Mouse (Mus musculus): ENCODE measurements around the gene Gm42878. TPM values are rescaled to one million over a fixed set of nuclear protein-coding genes. Genes with fewer than 3 reads are reported as not detected.
"Not testable (repeated sequence)": the region's sequence is repeated elsewhere in the genome, so short reads cannot be mapped to it uniquely, and the experiment has no call there.

The Gm42878 gene
- total RNA-seq, 4 experiments from 2014 or later: not detected

DNA sequence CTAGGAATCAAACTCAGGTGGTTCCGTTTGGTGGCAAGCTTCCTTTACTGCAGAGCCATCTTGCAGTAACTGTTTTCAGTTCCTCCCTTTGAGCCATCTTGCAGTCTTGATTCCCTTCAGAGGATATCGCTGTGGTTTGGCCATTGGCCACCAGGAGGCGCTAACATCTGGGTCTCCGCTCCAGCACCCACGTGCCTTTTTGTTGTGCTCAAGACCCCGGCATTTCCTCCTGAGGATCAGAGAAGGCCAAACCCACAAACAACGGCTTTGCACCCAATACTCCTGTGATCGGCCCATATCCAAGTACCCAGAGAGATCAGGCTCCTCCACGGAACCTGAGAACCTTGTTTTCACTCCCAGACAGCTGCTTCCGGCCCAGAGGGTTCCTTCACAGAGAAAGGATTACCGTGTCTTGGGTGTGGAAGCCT lies 19.2 kb upstream of the Gm42878 start:
- DNase-seq (ENCODE audit: low spot score): peak; percentile 89

DNA sequence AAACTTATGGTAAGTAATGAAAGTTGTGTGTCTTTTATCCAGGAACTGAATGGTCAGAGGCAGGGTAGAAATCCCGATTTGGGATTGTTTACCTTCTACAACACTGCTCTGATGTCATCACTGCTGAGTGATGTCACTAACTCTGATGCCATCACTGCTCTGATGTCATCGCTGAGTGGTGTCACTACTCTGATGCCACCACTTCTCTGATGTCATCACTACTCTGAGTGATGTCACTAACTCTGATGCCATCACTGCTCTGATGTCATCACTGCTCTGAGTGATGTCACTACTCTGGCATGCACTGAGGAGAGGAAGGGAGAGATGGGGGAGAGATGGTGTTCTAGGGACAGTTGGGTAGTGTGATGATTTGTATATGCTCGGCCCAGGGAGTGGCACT lies 17.2 kb upstream of the Gm42878 start:
- DNase-seq (ENCODE audit: low spot score): no peak

DNA sequence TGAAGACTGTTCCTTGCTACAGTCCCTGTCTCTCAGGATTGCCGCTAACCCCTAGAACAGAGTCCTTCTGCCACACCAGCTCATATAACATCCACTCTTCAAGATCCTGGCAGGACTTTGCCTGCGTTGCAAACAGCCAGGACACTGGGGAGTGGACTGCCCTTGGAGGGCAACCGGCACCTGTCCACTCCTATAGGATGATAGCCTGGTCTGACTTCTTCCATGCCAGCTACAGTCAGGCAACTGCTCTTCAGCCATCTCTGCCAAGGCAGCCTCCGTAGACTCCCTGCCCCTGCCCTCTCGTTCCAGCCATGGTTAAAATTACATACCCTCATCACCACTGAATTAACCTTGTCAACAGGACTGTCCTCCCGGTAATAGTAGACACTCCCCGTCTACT lies 3.9 kb upstream of the Gm42878 start:
- no peak for DNase-seq (ENCODE audit: low spot score)

DNA sequence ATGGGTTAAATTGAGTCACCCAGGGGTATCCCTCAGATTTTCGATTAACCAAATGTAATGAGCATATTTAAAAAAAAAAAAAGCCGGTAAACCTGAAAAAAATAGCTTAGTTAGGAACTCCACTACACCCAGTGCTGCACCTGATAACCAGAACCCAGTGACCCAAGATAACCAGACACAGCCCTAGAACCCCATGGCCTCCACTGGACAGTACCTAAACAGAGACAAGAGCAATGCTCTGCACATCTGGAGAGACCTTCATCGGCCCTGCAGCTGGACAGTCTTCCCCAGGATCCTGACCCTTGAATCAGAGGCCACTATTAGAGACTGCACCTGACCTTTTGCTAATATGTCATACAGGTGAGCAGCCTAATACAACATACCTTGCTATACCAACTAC lies 1.8 kb upstream of the Gm42878 start:
- DNase-seq (ENCODE audit: low spot score): no peak

DNA sequence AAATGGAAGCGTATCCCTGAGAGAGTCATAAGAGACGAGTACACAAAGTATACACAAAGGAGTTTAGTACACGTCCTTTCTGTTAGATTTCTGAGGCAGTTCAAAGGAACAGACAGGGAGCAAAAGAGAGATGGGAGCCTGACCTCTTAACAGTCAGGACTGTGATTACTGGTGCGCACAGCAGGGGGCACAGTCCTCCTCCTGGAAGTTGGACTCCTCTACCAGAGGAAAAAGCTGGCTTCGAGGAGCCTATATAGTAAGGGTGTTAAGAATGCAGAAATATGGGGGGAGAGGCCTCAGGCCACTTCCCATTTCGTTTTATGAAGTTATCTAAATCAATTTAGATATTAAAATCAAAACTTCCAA lies 1.2 kb upstream of the Gm42878 start:
- DNase-seq (ENCODE audit: low spot score): no peak

DNA sequence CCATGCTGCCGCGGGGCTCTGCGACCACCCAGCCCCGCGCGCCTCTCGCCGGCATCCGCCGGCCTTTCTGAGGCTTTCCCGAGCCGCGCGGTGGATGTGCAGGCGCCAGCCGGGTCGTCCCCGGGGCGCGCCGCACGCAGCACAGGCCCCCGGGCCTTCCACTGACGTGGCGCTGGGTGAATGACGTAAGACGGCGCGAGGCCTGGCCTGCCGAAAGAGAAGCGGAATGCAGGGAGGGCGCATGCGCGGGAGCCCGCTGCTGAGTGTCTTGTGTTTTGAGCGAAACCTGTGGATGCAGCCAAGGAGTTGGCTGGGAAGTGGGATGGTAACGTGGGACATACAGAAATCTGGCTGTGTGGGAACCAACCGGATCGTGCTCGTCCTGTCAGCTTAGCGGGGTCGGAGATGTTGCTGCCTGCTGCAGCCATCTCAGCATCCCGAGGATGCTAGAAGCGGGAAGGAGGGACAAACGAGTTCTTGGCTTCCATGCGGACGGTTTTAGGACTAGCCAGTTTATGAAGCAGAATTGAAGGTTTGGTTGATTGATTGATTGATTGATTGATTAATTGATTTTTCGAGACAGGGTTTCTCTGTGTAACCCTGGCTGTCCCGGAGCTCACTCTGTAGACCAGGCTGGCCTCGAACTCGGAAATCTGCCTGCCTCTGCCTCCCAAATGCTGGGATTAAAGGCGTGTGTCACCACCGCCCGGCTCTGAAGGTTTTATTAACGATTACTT lies 679 bp upstream of the Gm42878 start, which contains the start of gene Mapkapk5:
Mapkapk5 (minus strand) TSS at position 113 of the 737 bp plus-strand sequence.
- peak; percentile 92 for DNase-seq (ENCODE audit: low spot score)

DNA sequence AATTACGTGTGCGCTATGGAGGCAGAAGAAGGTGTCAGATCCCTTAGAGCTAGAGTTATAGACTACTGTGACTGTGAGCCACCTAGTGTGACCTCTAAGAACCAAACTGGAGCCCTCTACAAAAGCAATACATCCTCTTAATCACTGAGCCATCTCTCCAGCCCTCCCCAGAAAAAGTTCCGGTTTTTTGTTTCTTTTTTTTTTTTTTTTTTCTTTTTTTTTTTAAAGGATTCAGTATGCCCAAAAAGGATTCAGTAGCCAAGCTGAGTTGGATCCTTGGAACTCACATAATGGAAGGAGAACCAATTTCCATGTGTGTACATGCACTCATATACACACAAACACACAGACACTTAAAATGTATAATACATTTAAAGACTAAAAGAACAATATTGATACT lies 1.9 kb downstream of the Gm42878 start:
- no peak for DNase-seq (ENCODE audit: low spot score)

DNA sequence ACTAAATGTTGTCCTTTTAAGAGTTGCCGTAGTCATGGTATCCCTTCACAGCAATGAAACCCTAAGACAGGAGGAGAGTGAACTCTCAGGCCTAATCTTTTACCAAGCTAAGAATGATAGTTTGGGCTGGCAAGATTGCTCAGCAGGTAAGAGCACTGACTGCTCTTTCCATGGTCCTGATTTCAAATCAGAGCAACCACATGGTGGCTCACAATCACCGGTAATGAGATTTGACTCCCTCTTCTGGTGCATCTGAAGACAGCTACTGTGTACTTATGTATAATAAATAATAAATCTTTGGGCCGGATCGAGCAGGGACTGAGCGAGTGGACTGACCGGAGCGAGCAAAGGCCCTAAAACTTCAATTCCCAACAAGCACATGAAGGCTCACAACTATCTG lies 4.0 kb downstream of the Gm42878 start:
- DNase-seq (ENCODE audit: low spot score): no peak

DNA sequence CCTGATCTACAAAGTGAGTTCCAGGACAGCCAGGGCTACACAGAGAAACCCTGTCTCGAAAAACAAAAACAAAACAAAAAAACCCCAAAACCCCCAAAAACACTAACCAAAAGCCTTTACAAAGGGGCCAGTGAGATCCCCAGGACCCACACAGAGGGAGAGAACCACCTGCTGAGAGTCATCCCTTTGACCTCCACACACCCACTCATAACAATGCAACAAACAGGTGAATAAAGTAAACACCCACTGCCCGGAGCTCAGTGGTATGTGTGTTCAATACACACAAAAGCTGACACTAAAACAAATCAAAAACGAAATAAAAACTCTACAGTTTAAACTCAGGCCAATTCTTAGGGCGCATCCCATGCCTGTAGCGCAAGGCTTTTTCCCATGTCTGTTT lies 5.2 kb downstream of the Gm42878 start:
- DNase-seq (ENCODE audit: low spot score): no peak

DNA sequence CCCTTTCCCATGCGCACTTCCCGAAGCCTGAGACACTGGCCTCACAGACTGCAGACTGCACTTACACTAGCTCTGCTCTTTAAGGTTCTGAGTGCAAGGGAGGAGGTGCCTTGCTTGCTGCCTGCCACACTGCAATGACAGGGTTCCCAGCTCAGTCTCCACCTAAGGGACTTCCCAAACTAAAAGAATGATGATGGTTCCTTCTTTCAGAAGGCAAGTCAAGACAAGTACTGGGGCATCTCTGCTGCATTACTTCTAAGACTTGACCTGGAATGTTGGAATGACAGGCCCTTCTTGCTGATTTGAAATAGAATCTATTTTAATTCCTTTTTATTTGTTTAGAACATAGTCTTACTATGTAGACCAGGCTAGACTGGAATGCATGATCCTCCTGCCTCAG lies 7.7 kb downstream of the Gm42878 start:
- DNase-seq (ENCODE audit: low spot score): no peak

DNA sequence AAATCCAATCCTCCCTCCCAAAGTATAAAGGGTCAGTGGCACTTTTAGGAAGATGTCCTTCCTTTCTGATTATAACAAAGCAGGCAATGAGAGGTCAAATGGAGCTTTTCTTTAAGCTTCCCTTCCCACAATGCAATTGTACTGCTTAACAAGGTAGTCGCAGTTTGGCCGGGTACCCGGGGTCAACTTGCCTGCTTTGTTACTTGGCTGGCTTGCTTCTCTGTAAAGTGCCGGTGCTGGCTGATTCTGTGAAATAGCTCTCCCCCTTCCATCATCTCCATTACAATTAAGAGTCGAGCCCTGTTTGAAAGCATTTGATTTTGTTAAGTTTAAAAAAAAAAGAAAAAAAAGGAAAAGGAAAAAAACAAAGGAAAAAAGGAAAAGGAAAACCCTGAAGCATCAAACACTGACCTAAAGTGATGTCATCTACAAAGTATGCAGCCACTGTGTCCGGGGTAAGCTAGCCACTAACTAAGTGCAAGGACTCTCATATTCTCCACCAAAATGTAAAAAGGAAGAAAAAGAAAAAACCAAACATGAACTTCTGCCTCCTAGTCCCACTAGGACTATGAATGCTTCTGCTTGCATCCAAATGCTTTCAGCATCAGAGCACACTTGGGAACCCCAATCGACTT lies 8.2 kb downstream of the Gm42878 start:
- DNase-seq (ENCODE audit: low spot score): no peak

DNA sequence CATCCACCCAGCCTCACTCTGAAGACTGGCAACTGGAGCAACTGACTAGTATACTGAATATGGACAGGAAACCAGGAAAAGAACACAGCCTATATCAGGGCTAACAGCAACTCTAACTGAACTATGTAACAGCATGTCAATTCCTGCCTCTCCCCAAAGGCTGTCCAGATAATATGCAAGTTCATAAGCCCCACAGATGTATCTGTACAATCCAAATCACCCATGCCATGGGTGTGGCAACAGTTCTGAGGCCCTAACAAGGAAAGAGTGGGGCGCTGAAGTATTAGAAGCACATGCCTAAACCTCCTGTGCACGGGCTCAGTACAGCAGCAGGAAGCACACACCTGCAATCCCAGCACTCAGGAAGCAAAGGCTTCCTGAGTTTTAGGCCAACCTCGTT lies 10.2 kb downstream of the Gm42878 start:
- no peak for DNase-seq (ENCODE audit: low spot score)

DNA sequence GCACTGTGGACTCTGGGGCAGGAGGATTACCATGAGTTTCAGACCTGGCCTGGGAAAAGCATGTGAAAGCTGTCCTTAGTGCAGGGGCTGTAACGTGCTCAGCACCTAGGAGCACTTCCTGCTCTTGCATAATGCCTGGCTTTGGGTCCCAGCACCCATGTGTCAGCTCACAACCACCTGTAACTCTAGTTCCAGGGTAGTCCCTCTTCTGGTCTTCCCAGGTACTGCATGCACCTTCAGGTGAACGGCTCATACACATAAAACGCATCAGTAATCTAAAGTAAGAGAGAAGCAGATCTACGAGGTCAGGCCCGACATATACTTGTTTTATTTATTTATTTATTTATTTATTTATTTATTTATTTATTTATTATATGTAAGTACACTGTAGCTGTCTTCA lies 10.8 kb downstream of the Gm42878 start:
- no peak for DNase-seq (ENCODE audit: low spot score)

DNA sequence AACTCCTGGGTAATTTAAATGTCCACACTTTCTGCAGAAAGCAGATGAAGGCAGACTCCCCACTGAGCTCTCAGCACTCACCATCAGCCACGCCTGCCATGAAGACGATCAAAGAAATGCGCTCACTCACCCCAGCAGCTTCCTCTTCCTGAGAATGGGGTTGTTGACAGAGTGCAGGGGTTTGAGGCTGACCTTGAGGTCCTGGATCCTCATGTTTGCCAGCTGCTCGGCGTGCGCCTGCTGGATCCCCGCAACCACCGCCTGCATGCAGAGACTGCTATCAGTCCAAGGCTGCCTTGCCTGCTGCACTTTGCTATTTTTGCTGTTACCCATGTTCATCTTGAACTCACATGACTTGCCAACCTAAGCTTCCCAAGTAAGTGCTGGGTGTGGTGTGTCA lies 18.3 kb downstream of the Gm42878 start:
- peak; percentile 31 for DNase-seq (ENCODE audit: low spot score)

DNA sequence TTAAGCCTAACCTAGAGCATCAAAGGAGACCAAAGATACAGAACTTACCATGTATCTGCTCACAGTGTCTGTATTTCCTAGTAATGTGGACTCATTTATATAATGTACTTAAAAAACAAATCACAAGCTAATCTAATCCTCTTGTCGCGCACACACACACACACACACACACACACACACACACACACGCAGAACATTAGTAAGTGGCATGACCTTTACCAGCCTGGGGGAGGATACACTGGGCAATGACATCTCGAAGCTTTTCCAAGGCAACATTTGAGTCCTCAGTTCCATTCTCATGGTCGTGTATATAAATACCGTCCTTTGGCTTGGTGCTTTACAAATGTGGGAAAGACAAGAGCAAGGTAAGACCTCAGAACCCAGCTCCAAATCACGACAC lies 18.8 kb downstream of the Gm42878 start:
- no peak for DNase-seq (ENCODE audit: low spot score)

DNA sequence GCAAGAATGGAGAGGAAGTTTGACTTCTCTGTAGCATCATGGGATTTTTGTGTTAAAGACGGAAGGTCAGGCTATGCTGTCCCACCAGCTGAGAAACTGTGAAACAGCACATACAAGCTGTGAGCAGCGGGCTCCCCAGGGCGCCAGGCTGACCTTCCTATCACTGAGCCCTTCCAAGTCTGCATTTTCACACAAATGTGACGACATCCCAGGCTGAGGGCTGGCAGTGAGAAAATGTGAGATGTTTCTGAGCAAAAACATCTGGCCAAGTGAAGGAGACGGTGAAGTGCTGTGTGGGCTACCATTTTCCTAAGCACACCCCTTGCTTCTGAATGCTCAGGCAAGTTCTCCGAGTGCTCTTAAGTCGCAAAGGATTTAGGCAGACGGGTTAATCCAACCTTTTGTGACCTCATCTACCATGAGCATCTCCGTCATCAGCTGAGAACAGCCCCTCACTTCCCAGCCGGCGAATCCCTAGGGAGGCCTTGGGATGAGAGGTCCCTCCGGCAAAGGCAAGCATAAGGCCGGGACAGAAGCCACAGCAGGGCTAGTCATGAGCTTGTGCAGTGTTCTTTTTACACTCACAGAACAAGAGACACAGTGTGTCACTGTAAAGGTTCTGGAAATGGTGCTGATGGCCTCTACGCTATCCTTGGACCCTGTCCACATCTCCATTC lies 19.4 kb downstream of the Gm42878 start:
- no peak for DNase-seq (ENCODE audit: low spot score)

DNA sequence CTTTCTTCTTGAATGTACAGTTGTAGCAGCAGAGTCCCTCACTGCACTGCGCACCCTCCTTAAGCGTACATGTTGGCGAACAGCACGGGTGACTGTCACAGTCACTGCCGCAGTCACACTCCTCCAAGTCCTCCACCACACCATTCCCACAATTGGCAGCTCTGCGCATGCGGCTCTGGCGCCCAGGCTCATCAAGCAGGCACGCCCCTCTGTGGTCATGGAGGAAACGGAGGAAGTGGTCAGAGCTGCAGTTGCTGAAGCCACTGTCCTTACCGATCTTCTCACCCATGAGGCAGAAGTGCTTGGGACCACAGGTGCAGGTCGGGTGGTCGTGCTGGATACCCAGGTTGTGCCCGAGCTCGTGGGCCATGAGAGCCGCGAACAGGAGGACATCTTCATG lies 25.5 kb downstream of the Gm42878 start:
- DNase-seq (ENCODE audit: low spot score): not testable (repeated sequence)

DNA sequence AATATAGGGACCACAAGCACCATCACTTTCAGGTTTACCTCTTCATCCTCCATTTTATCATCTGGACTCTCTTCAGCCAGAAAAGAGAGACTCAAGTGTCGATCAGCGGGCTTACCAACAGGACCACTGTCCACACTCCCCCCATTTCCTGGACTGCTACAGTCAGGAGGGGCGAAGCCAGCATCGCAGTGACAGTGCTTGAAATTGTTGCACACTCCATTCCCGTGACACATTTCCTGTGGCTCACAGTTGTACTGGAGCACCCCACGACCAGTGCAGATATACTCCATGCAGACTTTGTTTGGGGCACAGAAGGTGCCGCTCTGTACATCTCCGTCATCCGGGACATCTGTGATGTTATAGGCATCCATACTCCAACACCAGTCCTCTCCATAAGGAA lies 26.3 kb downstream of the Gm42878 start:
- DNase-seq (ENCODE audit: low spot score): no peak

DNA sequence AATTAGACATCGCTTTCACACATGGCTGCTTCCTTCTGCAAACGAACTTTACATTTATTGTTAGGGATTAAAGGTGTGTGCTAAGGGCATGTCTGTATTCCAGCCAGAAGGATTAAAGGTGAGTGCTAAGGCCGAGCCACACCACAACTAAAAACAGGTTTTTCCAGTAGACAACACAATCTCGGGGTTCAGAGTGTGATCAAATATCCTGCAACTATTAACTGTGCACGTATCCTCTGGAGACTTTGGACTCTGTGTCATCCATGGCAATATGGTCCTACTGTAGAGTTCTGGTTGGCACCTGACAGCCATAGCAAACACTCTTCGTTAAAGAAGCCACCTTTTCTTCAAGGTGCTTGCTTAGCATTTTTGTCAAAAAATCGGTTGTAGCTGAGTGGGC lies 35.3 kb downstream of the Gm42878 start:
- DNase-seq (ENCODE audit: low spot score): no peak

DNA sequence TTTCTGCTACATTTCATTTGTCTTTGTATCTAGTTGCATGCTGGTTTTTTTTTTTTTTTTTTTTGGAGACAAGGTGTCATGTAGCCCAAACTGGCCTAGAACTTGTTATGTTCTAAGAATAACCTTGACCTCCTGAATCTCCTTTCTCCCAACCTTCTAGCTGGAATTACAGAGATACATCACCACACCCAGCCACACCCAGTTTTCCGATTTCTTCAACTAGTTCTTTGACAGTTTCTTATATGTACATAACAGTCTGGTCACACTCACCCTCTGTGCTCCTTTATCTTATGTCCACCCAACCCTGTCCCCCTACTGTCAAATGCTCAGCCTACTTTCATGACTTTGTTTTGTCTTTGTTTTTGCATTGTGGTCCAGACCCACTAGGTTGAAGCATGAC lies 38.4 kb downstream of the Gm42878 start:
- no peak for DNase-seq (ENCODE audit: low spot score)

DNA sequence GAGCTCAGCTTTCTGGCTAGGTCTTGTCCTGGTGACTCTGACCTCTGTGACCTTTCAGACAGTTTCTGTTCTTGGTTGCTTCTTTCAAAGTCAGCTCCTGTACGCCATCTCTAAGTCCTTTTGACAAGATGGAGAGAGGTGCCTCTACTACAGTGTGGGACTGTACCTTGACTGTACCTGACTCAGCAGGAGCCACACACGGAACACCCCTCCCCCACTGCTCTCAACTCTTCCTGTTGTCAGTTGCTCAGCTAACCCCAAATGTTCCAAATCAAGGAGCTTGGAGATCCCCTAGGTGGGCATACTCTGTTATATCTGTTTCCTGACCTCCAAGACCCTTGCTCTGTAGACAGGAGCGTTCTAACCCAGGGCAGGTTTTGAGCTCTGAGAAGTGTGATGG lies 42.1 kb downstream of the Gm42878 start, which contains the start of gene Adam1b:
Adam1b (minus strand) TSS at position 205 of the 400 bp plus-strand sequence.
- DNase-seq (ENCODE audit: low spot score): no peak

DNA sequence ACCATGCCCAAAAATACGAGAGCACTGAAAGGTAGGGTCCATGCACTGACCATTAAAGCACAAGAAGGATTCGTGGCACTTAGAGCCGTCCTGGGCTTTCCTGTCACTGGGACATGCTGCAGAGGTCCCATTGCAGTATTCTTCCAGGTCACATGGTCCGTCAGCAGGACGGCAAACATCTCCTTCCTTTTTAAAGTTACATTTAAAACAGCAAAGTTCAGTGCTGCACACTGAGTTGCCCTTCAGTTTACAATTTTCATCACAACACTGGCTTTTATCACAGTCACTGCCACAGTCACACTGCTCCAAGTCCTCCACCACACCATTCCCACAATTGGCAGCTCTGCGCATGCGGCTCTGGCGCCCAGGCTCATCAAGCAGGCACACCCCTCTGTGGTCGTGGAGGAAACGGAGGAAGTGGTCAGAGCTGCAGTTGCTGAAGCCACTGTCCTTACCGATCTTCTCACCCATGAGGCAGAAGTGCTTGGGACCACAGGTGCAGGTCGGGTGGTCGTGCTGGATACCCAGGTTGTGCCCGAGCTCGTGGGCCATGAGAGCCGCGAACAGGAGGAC lies 43.8 kb downstream of the Gm42878 start:
- not testable (repeated sequence) for DNase-seq (ENCODE audit: low spot score)

DNA sequence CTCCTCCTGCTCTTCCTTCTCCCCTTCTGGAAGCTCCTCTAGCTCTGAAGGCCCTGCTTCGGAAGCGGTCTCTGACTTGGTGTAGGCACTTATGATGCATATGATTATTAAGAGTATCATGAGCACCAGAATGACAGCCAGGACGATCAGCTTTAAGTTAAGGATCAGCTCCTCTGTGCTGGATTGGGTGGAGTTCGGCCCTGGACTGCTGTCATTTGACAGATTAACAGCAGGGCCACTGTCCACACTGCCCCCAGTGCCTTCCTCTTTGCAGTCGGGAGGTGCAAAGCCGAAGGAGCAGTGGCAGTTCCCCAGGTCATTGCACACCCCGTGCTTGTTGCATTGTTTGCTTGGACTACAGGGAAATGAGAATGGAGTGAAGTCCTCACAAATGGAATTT lies 44.6 kb downstream of the Gm42878 start:
- no peak for DNase-seq (ENCODE audit: low spot score)

All from heart, adult 8-10 months (tissue).